Mouse (Mus musculus) myocyte (in vitro differentiated cells): ENCODE measurements around the gene Dedd. TPM values are rescaled to one million over a fixed set of nuclear protein-coding genes. Genes with fewer than 3 reads are reported as not detected.
A peak's percentile ranks its signal among the peaks of the same experiment; 100 is the strongest.

ENCODE experiments used
- H3K27me3 ChIP-seq: one replicate; pipeline ENCODE4 v1.6.1; 2011; ENCODE audit not compliant: control insufficient read depth, insufficient read depth, insufficient read length
- H3K36me3 ChIP-seq: one replicate; pipeline ENCODE4 v1.6.1; 2011; ENCODE audit not compliant: control insufficient read depth, insufficient read depth
- H3K4me2 ChIP-seq: one replicate; pipeline ENCODE4 v1.6.1; 2011; ENCODE audit warnings: low read depth, control low read depth
- H3K4me3 ChIP-seq: one replicate; pipeline ENCODE4 v1.5.1; 2011; ENCODE audit warnings: mild to moderate bottlenecking, control low read depth, moderate library complexity
- H3K79me2 ChIP-seq: one replicate; pipeline ENCODE4 v1.6.1; 2011; ENCODE audit not compliant: control insufficient read depth, insufficient read depth
- H3ac ChIP-seq: one replicate; pipeline ENCODE4 v1.6.1; 2011; ENCODE audit not compliant: control insufficient read depth, insufficient read length
- CEBPB ChIP-seq: IDR thresholded peaks from 2 replicates; pipeline ENCODE4 v1.6.1; 2011; ENCODE audit warnings: mild to moderate bottlenecking, moderate library complexity; ENCODE audit not compliant: poor library complexity, insufficient read depth, severe bottlenecking
- E2F4 ChIP-seq: IDR thresholded peaks from one replicate; pipeline ENCODE4 v1.6.1; 2011; ENCODE audit warnings: mild to moderate bottlenecking, control low read depth, moderate library complexity; ENCODE audit not compliant: insufficient read depth
- MAX ChIP-seq: IDR thresholded peaks from one replicate; pipeline ENCODE4 v1.6.1; 2011; ENCODE audit warnings: low read depth, mild to moderate bottlenecking, control low read depth
- MYOD1 ChIP-seq, 3 experiments: IDR thresholded peaks; one replicate each; pipeline ENCODE4 v1.6.1; 2011; ENCODE audit warnings: control low read depth in 2 of 3, low read depth in 2 of 3, mild to moderate bottlenecking in 2 of 3, moderate library complexity in 1 of 3; ENCODE audit not compliant: insufficient read length in 2 of 3, control insufficient read depth in 1 of 3
- MYOG ChIP-seq, 3 experiments: IDR thresholded peaks; one replicate each; pipeline ENCODE4 v1.6.1; 2011; ENCODE audit warnings: control low read depth in 2 of 3, low read depth in 2 of 3, mild to moderate bottlenecking in 2 of 3; ENCODE audit not compliant: insufficient read length in 2 of 3, control insufficient read depth in 1 of 3, insufficient read depth in 1 of 3
- POLR2A ChIP-seq: IDR thresholded peaks from one replicate; pipeline ENCODE4 v1.6.1; 2011; ENCODE audit warnings: low read depth, mild to moderate bottlenecking, control low read depth, moderate library complexity; ENCODE audit not compliant: insufficient read length
- POLR2AphosphoS2 ChIP-seq: IDR thresholded peaks from one replicate; pipeline ENCODE4 v1.6.1; 2011; ENCODE audit warnings: low read depth, control low read depth; ENCODE audit not compliant: insufficient read length
- REST ChIP-seq: IDR thresholded peaks from one replicate; pipeline ENCODE4 v1.6.1; 2011; ENCODE audit warnings: mild to moderate bottlenecking, control low read depth, moderate library complexity; ENCODE audit not compliant: insufficient read depth, insufficient read length
- SRF ChIP-seq: IDR thresholded peaks from one replicate; pipeline ENCODE4 v1.6.1; 2011; ENCODE audit warnings: low read depth; ENCODE audit not compliant: control insufficient read depth, insufficient read length
- TCF12 ChIP-seq: IDR thresholded peaks from one replicate; pipeline ENCODE4 v1.6.1; 2011; ENCODE audit warnings: mild to moderate bottlenecking, control low read depth; ENCODE audit not compliant: poor library complexity, insufficient read depth, severe bottlenecking
- TCF3 ChIP-seq: IDR thresholded peaks from one replicate; pipeline ENCODE4 v1.6.1; 2011; ENCODE audit warnings: low read depth, control low read depth; ENCODE audit not compliant: insufficient read length
- USF1 ChIP-seq: IDR thresholded peaks from one replicate; pipeline ENCODE4 v1.6.1; 2011; ENCODE audit warnings: low read depth, mild to moderate bottlenecking, control low read depth, moderate library complexity
- polyA plus RNA-seq: library from polyadenylated mRNA; unstranded; fragments of >200 nt; fragmentation: generic; extraction: Trizol; gene quantifications from one replicate; pipeline ENCODE4 v1.2.1, GENCODE M21; 2012; ENCODE audit warnings: missing spikeins

Dedd gene
- polyA plus RNA-seq, 1 experiment = 59.9 TPM

DNA sequence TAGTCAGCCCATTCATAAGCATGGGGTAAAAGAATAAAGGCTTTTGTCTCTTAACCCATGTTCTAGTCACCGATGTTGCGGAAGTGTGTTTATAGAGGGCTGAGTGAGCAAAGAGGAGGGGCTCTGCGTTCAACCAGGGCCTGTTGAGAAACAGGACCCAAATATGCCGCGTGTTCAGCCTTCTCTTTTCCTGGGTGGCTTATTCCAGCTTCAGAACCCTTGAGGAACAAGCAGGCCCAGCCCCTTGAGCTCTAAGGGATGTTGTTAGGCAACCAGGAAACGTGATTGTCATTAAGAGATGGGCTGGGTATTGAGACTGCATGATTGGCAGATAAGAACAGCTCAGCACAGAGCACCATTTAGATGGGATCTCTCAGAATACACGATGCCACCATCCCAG is 37.0 kb downstream of the Dedd start:
- no peak for TF ChIP-seq TCF3
- no peak for TF ChIP-seq USF1
- TF ChIP-seq E2F4 = no peak
- TF ChIP-seq REST = no peak
- TF ChIP-seq TCF12 = no peak
- no peak for TF ChIP-seq MAX
- no peak for TF ChIP-seq CEBPB
- no peak for TF ChIP-seq SRF
- TF ChIP-seq MYOD1 (IDR thresholded peaks at IDR 0.05; ENCODE audit: control insufficient read depth in 1 of 3, insufficient read length in 2 of 3, low read depth in 2 of 3) = no peak
- no peak for TF ChIP-seq MYOG (IDR thresholded peaks at IDR 0.05; ENCODE audit: control insufficient read depth in 1 of 3, insufficient read depth in 1 of 3, insufficient read length in 2 of 3, low read depth in 2 of 3)
- TF ChIP-seq POLR2A = no peak
- TF ChIP-seq POLR2AphosphoS2 = no peak
- no peak overlapping the region for H3ac ChIP-seq
- H3K4me2 ChIP-seq = no peak overlapping the region
- no peak overlapping the region for H3K4me3 ChIP-seq
- no peaks in the 10 kb centered on the region for H3K79me2 ChIP-seq
- no peaks in the 10 kb centered on the region for H3K27me3 ChIP-seq
- H3K36me3 ChIP-seq = no peaks in the 10 kb centered on the region

DNA sequence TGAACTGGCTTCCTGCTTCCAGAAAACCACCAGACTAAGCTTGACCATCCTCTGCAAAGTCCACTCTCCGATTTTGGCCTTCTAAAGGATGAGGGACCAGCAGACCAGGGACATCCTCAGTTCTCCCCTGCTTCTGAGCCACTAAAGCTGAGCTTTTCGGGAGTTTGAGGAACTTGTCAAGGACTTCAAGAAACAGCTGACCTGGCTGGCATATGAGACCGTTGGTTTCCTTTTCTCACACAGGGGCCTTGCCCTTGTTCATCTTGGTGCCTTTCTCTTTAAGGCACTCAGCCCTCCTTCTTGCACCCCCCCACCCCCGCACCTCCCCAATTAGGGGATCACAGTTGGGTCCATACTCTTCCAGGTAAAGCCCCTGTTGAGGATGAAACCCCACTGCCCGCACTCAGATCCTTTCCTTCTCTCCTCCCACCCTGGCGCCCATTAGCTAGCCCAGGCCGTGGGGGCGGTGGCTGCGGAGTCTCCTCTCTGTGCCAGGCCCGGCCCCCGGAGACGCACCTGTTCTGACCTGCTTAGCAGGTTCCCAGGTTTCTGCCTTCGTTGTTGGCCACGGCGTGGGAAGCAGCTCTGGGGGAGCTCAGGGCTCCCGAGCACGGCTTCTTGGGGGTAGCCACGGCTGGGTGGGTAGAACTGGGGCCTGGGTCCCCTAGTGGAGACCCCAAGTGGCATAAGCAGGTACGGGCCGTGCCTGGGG is 41.1 kb downstream of the Dedd start, which contains the start of gene Nectin4:
Nectin4 (plus strand) TSS at position 255 of the 712 bp plus-strand sequence.
- Histone ChIP-seq H3K36me3 (no peaks in the 10 kb centered on the region), H3K4me2 (no peak within 1 kb of the TSS), H3K79me2 (no peaks in the 10 kb centered on the region), H3ac (no peak within 1 kb of the TSS), H3K4me3 (no peak within 1 kb of the TSS), H3K27me3 (no peaks in the 10 kb centered on the region)
- TF ChIP-seq REST (no peak), TCF12 (no peak), CEBPB (no peak), MYOG (IDR thresholded peaks at IDR 0.05; ENCODE audit: control insufficient read depth in 1 of 3, insufficient read depth in 1 of 3, insufficient read length in 2 of 3, low read depth in 2 of 3) (no peak), POLR2AphosphoS2 (no peak), USF1 (no peak), TCF3 (no peak), E2F4 (no peak), MYOD1 (IDR thresholded peaks at IDR 0.05; ENCODE audit: control insufficient read depth in 1 of 3, insufficient read length in 2 of 3, low read depth in 2 of 3) (no peak), MAX (no peak), POLR2A (no peak), SRF (no peak)

DNA sequence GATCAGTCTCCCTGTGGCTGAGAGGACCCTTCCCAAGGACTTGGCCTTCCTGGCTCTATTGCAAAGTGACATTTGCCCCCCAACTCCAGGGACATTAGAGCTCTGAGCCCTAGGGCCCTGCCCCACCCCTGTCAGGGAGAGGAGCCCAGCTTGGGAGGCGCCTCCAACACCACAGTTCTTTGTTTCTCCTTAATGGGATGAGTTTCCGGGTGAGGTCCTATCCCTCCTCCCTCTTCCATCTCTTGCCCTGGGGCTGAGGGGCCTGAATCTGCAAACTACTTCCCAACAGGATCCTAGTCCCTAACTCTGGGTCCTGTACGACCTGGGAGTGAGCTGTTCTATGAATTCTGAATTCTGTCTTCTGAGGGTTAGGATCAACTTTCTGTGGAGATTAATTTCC is 43.9 kb downstream of the Dedd start:
- no peaks in the 10 kb centered on the region for H3K79me2 ChIP-seq
- TF ChIP-seq CEBPB (no peak), MYOD1 (IDR thresholded peaks at IDR 0.05; ENCODE audit: control insufficient read depth in 1 of 3, insufficient read length in 2 of 3, low read depth in 2 of 3) (no peak), POLR2AphosphoS2 (no peak), E2F4 (no peak), TCF12 (no peak), POLR2A (no peak), MYOG (IDR thresholded peaks at IDR 0.05; ENCODE audit: control insufficient read depth in 1 of 3, insufficient read depth in 1 of 3, insufficient read length in 2 of 3, low read depth in 2 of 3) (no peak), REST (no peak), SRF (no peak)
- no peak overlapping the region for H3K4me3 ChIP-seq
- no peaks in the 10 kb centered on the region for H3K27me3 ChIP-seq
- no peak overlapping the region for H3ac ChIP-seq
- no peak overlapping the region for H3K4me2 ChIP-seq
- H3K36me3 ChIP-seq = no peaks in the 10 kb centered on the region

DNA sequence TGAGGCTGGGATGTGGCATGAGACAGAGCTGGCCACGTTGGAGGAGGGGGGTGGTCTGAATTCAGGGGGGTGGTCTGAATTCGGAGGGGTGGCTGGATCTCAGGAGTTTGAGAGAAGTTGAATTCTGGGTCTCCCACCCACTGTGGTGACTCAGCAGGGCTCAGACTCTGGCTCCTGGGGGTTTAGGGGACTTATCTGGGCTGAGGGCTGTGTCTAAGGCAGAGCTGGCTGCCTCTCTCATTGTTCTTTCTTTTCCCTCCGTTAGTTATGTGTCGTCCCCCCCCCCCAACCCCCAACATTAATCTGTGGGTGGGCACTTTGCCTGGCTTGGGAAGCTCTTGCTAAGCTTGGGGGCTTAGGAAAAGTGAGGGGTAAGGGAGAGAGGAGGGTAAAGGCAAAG is 45.0 kb downstream of the Dedd start:
- H3K4me3 ChIP-seq = no peak overlapping the region
- H3K27me3 ChIP-seq = no peaks in the 10 kb centered on the region
- H3K36me3 ChIP-seq = no peaks in the 10 kb centered on the region
- H3ac ChIP-seq = no peak overlapping the region
- H3K4me2 ChIP-seq = no peak overlapping the region
- H3K79me2 ChIP-seq = no peaks in the 10 kb centered on the region
- TF ChIP-seq MAX = no peak

DNA sequence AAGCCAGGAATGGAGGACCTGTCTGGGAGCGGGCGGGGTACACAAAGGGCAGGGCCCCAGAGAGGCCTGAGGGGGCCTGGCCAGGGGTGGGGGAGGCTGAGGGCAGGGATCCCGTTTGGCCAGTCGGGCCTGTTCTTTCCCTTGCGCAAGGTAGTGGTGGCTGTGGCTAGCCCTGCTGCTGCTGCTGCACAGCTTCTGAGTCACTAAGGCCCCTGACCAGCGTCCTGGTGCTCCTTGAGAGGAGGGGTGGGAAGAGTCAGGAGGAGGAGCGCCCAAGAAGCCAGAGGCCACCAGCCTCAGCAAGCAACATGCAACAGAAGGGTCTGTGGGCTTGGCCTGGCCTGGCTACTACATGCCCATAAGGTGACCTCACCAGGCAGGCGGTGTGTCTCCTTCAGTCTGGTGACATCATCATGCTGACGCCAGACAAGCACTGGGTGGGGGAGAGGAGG is 46.7 kb downstream of the Dedd start:
- Histone ChIP-seq H3K4me2 (peak overlapping the region; percentile 47), H3K36me3 (no peaks in the 10 kb centered on the region), H3ac (no peak overlapping the region), H3K79me2 (no peaks in the 10 kb centered on the region), H3K27me3 (no peaks in the 10 kb centered on the region), H3K4me3 (no peak overlapping the region)
- TF ChIP-seq MAX (no peak), CEBPB (peak; percentile 65; the same call in 1 of the 2 replicates), MYOG (IDR thresholded peaks at IDR 0.05; ENCODE audit: control insufficient read depth in 1 of 3, insufficient read depth in 1 of 3, insufficient read length in 2 of 3, low read depth in 2 of 3) (peak in 1 of 3 experiments; percentile 25), POLR2A (peak; percentile 71)
